Mouse (Mus musculus): ENCODE data around the gene Klf13.
A peak's percentile ranks its signal among the peaks of the same experiment; 100 is the strongest.

Gene Klf13

DNA sequence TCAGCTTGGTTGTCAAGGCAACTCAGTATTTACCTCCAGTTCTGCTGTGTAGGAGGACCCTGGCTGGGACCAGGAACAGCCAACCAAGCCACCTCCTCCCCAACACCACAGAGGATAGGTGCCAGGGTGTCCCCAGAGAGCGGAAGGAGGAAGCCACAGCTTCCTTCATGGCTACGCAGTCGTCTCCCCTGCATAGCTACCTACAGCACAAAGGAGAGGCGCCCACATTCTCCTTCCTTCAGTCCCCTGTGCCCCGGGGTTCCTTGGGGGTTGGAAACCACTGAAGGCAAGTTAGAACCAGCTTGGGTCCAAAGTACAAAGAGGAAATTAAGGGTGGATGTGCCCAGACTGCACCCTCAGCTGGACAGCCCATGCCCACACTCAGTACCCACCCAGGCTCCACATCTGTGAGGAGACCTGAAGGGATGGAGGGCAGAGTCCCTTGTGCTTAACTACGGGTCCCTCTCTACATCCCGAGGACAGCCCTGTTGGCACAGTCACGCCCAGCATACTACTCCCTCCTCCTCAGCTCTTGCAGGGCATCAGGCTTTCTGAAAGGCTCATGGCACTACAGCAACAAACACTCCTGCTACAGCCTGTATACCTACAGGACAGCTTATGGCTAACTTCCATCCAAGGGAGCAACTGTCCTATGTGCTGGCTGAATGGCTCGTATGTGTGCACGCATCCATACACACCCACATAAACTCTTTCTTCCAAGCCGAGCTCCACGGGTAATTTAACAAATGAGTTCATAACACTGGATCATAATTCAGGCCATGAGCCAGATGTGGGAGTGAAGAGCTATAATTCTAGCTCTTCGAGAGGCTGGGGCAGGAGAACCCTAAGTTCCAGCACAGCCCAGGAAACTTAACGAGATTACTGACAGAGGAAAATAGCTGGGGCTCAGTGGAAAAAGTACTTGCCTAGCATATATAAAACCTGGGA, 13.0 kb downstream of the Klf13 start:
- DNase-seq (ENCODE audit: low spot score in 2 of 2) = peak; percentile 84 to 88

DNA sequence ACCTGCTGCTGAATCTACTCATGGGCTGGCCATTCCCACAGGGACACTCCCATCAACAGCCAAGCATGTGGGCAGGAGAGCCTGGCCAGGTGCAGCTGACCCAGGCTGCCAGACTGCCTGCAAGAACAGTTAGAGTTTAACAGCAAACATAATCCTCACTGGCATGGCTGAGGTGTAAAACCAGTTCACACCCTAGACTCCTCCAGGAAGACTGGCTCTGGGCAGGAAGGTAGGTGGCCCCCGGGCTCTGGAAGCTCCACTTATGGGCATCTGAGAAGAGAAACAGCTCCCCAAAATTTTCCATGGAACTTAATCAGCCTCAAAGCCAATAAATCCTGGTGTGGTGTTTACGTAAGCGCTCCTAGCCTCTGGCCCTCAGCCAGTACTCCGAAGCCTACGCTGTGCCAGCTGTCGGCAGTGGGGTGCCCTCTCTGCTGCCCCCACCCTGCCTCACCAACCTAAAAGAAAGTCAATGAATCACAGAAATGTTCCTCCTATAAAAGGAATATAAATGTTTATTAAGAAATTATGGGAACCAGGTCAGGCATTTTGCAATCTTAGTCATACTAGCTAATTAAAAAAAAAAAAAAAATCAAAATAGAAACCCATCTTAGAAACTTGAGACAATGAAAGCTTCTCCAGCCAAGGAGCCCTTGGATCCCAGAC, 13.8 kb downstream of the Klf13 start:
- DNase-seq (ENCODE audit: low spot score in 2 of 2) = peak; percentile 83 to 89

DNA sequence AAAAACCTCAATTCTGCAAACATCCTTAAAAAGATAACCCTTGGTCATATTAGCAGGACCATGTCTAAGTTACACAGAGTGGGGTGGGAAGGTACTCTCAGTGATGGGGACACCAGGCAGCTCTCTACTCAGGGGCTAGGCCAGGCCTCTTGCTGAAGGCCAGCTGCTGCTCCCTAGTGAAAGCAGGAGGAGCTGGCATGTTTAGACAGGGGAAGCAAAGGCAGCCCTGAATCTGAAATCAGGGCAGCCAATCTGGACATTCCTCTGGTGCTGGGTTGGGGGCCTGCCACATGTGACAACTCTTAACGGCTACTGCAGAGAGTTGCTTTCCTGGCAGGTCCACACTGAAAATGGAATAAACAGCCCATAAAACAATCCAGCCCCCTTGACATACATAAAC, 14.6 kb downstream of the Klf13 start:
- DNase-seq (ENCODE audit: low spot score in 2 of 2) = no peak

DNA sequence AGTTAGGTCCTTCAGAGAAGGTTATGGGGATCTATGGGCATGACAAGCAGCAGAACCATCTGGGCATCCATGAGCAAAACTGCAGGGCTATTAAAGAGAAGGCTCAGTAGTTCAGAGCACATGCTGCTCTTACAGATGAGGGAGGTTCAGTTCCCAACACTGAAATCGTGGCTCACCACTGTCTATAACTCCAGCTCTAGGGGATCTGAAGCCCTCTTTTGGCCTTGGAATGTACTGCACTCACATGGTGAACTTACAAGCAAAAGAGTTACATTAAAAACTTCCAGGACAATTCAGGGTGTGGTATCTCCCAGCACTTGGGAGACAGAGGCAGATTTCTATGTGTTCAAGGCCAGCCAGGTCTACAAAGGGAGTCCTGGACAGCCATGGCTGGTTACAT, 15.7 kb downstream of the Klf13 start:
- no peak for DNase-seq (ENCODE audit: low spot score in 2 of 2)

DNA sequence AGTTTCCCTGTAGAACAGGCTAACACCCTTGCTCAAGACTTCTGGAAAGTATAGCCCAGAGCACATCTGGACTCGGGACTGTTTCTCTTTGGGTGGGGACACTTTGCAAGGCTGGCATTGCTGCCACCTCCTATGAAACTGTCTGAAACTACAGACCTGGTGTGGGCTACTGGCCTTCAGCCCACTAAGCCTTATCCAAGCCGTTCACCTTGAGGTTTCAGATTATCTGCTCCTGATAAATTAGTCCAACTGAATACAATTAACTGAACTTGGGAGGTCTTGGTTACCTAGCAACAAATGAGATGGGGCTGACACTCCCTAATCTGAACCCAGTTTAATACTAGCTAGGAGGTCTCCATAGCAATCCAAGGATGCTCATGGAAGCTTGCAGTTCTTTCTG, 16.1 kb downstream of the Klf13 start:
- DNase-seq (ENCODE audit: low spot score in 2 of 2) = no peak

DNA sequence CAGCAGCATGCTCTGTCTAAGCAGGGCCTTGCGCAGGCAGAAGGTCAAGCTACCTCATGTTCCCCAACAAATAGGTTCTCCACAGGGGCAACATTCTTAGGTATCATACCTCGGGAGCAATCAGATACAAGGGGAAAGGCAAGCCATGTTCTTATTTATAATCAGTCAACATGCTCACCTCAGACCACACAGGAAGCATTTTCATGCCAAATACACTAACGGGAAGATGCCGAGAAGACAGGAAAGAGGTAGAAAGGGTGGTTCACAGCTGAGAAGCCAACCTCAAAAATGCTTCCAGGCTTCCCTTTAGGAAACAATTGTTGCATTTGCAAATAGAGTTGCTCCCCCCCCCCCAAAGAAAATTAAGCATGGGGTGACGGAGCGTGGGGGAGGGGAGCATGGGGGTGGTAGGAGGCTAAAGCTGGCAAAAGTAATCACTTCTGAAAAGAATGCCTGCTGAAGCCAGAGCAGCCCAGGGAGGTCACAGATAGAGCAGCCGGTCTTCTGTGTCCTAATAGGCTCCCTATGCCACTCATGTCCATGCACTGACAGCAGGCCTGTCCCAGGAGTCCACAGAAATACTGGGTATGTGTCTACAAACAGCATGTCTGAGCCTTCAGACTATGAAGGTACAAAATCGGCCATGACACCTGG, 16.7 kb downstream of the Klf13 start:
- no peak for DNase-seq (ENCODE audit: low spot score in 2 of 2)

DNA sequence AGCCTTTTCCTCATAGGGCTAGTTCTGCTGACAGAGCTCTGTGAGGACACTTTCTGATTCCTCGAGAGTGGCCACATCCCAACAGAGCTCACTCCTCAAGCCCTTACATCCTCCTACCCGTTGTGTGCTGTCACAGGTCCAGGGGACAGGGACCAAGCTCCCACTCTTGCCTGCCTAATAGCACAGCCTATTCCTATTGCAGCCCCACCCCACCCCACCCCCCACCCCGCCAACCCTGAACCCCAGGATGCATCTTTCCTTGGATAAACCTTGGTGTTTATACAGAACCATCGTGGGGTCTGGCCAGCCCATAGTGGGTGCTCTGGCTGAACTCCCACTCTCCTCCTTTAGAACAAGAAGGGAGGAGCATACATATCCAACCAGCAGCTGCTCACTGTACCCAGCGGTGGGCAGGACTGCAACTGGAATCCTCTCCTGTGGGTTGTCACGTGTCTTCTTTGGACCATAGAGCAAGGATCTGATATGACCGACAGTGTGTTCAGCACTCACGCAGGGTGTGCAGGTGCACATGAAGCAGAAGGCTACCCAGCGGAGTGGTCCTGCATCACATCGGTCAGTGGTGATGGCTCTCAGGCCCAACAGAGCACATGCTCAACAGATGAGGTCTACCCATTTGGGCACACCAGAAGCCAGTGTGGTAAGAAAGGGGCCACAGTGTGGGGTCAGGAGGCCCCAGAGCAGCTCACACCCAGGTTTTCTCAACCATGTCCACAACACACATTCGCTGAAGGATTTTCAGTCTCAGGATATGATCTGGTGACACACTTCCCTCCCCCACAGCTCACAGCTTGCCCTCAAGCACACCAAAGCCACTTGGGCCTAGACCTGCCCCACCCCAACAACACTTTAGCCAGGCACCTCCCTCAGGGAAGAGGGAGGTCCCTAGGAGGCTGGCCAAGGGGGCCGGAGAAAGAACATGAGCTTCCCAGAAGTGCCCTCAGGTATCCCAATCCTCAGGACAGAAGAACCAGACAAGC, 19.6 kb downstream of the Klf13 start:
- DNase-seq (ENCODE audit: low spot score in 2 of 2) = no peak

DNA sequence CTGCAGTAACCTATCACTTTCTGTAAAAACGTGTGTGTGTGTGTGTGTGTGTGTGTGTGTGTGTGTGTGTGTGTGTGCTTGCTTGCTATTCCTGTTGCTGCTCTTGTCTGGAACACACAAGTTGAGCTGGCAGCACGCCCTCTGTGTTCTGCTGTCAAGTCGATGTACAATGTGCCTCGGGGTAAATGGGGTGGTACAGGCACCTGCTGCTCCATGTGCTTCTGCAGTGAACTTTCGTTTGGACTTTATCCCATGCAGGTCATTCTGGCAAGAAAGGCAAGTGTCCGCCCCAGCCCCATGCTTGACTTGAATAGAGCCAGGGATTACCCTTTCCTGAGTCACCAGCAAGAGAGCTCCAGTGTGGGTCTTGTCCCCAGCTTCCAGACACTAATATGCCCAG, 21.0 kb downstream of the Klf13 start:
- DNase-seq (ENCODE audit: low spot score in 2 of 2) = peak; percentile 76 to 85

DNA sequence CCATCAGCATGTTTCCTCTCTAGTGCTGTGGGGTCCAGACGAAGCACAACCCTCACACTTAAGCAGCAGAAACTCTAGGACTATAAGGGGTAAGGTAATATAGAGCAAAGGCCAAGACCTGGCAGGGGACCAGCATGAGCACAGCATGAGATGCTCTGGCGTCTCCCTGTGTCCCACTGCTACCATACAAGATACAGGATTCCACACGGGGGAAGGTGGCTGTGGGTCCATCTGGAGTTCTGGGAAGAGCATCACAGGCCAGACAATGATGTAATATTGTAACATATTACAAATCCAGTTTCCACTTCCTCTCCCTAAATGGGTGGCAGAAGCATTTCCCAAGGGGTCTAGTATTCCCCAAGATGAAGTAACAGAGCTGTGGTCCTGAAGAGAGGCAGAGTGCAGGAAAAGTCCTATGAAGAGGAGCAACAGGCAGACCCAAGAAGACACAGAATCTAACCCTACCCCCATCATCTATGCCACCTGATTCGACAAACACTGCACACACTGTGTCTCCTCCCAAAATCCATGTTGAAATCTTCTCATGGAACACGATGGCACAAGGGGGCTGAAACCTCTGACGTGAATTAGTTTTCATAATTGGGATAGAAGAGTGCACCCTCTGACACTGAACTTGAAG, 22.3 kb downstream of the Klf13 start, which contains the start of gene E030018B13Rik:
E030018B13Rik (plus strand) TSS at position 590 of the 640 bp plus-strand sequence.
- no peak for DNase-seq (ENCODE audit: low spot score in 2 of 2)

DNA sequence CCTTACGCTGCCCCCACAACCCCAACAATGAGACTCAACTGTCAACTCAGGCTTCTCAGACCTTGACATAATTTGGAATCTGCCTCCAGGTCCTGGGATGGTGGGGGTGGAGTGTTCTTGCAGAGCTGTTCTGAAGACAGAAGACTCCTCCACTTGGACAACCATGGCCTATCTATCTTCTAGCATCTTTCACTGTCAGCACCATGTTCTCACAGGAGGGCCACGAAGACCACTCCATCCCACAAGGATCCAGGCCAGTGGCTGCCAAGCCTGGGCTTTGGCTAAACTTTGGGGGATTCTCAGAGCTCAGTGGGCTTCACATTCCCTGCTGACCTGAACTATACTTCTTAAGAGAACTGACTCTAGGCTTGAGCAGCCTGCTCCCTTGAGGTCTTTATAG, 23.8 kb downstream of the Klf13 start:
- no peak for DNase-seq (ENCODE audit: low spot score in 2 of 2)

DNA sequence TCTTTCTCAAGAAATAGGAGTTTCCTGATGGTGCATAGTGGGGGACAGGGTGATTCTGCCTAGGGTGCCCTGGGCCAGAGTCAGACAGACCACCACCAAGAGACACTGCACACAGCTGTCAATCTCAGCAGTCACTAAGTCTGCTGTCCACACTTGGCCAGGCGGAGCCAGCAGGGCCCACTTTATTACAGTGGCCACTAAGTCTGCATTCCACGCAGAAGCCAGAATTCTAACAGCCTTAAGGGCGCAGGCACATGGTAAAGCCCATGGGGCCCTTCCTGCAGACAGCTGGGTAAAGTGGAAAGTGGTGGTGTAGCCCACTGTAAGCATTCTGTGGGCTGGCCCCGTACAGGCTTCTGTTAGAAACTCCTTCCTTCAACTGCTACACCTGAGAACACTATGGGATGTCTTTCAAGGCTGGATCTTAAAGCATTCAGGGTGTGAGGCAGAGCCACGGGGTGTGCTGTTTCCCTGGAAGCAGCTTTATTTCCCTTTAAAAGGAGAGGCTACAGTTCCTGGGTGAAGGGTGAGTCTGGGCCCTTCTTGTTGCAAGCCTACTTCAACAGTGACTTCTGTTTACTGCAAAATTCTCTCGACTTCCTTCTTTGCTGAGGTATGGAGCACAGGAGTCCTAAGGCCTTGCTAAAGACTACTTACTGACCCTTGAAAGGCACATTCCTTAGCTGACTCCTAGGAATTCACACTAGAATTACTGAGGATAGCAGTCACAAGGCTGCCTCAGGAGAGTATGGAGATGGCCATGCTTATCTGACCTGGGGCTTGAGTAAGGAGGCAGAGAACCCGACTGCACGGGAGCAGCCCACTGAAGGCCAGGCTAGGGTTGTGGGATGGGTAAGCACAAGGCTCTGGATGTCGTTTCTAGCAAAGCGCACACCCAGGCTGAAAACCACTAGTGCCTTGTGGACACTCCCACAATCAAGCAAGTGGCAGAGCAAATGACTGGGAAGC, 24.7 kb downstream of the Klf13 start:
- no peak for DNase-seq (ENCODE audit: low spot score in 2 of 2)

DNA sequence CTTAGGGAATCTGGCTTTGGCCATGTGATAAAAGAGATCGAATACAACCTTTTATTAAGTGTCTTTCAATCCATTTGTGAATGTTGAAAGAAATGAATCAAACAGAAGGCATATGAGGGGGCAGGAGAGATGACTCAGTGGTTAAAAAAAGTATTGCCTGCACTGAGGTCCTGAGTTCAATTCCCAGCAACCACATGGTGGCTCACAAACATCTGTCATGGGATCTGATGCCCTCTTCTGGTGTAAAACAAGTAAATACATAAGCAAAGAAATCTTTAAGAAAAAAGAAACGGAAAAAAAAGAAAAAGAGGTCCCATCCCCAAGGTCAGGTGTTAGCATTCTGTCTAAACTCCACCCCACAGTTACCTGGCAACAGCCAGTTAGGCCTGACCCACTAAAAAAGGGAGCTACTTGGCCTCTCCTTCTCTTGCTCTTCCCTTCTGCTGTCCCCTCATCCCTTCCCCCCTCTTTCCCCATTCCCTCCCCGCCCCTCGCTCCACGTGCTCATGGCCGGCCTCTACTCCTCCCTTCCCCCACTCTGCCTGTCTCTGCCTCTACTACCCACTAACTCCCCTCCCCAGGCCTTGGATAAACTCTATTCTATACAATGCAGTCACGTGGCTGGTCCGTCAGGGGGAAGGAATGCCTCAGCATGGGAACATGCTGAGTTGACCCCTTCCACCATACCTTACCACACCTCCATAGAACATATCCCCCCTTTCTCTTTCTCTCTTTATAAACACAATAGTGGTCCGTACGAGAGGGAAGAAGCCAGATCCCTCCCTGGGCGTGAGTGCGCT, 25.6 kb downstream of the Klf13 start:
- DNase-seq (ENCODE audit: low spot score in 2 of 2) = no peak

DNA sequence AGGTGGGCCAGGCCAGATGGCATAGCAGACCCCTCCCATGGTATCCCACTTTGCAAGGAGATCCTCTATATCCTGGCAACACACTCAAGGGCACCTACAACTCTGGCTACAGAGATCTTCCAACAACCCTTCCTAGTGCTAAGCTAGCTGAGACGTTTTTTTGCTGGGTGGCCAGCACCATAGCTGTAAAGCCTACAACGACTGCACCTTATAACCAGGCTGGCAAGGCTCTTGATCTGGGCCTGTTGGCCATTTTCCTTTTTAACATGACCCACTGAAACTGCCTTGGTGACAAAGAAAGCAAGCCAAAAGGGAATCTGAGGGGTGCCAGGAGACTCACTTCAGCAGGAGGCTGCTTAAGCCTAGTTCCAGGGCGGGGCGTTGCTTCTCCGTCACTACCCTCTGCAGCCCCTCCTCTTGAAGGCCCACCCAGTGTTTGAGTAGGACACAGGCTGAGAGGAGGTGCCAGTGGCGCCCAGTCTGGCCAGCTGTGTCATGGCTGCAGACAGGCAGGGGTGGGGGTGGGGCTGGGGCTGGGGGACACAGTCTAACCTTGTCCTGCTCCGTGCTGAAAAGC, 26.4 kb downstream of the Klf13 start:
- peak; percentile 80 to 81 for DNase-seq (ENCODE audit: low spot score in 2 of 2)

DNA sequence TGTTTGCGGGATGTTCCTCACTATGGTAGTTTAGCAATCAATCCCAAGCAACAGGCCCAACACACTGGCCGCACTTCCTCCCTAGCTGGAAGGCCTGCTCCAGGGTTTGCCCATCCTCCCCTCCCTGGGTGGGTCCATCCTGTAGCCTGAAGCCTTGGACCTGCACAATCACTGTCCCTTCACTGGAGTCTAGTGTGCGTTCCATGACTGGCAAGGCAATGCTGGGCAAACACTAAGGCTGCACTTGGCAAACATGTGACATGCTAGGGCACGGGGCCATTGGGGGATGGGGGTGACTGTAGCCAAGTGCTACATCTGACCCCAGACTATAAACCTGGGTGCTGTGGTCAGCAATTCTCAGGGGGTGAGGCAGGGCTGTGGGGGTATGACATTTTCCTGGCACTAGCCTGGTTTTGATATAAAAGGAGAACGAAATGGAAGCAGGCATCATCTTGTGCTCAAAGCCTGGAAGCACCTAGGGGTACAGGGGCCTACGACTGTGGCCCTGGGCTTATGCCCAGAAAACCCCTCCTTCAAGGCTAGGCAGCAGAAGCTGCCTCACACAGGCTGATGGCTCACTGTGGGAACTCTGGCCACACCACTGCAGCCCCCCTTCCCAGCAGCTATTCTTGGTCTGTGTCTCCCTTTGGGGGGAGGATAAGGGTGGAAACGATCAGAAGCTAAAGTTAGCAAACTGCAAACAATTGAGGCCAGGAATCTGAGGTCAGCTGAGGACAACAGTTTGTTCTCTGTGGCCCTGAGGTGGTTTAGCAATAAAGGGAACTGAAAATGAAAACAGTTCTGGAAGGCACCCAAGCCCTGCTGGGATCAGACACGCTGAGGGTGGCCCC, 27.1 kb downstream of the Klf13 start:
- peak; percentile 97 for DNase-seq (ENCODE audit: low spot score in 2 of 2)

DNA sequence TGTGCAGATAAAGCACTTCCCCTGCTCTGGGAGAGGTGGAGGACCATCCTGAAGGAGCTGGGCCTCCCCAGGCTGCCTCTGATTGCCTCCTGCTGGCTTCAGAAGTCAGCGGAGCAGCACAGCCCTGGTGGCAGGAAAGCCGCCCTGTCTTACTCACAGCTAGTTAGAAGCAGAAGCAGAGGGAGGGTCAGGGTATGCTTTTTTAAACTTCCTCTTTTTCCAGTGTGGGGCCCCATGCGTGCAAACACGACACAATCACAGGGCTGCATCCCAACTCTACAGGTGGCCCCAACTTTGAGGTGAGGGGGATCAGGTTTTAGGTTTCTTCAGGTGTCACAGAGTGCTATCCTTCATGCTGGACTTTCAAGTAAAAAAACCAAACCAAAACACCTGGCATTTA, 27.8 kb downstream of the Klf13 start:
- peak in 1 of 2 experiments; percentile 76 for DNase-seq (ENCODE audit: low spot score in 2 of 2)

DNA sequence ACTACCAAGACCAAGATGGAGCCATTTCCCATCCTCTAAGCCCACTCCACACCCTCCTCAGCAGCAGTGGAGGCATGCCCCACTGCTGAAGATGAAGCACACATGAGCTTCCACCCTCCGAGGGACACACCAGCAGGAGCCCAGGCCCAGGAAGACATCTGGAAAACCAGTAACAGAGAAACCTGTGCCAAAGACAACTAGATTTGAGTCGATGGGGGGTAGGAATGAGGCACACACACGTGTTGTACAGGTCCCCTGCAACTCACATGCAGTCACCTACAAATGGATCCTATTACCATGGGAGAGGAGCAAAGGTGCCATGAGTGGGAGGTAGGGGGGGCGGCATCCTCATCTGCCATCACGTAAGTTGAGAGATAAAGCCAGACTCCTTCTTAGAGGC, 28.5 kb downstream of the Klf13 start:
- DNase-seq (ENCODE audit: low spot score in 2 of 2) = peak in 1 of 2 experiments; percentile 75

Data from heart, adult 9 months (tissue).